Mouse (Mus musculus): ENCODE results near the gene Pik3r1.

DNA sequence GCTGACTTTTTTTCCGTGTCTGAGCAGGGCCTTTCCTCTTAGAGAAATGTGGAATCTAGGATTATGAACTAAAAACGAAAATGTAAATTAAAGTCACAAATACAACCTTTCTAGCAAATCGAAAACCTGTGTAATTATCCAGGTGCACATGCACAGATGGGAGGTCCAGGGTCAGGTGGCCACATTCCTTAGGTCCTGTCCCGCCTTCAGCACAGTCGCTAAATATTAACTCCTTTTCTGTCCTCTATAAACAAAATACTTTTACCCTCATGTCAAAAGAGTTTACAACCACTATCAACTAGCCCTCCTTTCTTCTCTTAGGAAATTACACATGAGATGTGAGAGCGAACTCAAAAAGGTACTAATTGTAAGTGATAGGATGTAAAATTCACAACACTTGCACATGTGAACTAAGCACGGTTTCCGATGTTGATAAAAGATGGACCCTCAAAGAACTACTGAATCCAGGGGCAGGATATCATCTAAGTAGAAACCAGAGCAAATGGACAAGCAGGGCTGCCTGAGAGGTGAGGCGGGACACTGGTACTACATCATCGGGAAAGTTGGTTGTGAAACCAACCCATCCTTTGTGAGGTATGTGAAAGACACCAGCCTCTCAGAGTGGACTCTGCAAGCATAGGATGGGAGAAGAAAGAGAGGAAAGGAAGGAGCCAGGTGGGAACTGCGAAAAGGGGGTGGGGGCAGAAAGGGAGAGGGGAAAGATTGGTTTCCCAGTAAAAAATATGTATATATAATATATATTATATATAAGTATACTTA, 26.3 kb downstream of the Pik3r1 start:
- TF ChIP-seq CTCF (IDR thresholded peaks at IDR 0.05; ENCODE audit: low read depth, low read length) (no peak), POLR2A (IDR thresholded peaks at IDR 0.05; ENCODE audit: extremely low read depth, insufficient read depth, low read length) (no peak)

All from liver, adult 2 months (tissue).